Mouse (Mus musculus): ENCODE data around the gene Tmem129.
A peak's percentile ranks its signal among the peaks of the same experiment; 100 is the strongest.

Gene Tmem129

DNA sequence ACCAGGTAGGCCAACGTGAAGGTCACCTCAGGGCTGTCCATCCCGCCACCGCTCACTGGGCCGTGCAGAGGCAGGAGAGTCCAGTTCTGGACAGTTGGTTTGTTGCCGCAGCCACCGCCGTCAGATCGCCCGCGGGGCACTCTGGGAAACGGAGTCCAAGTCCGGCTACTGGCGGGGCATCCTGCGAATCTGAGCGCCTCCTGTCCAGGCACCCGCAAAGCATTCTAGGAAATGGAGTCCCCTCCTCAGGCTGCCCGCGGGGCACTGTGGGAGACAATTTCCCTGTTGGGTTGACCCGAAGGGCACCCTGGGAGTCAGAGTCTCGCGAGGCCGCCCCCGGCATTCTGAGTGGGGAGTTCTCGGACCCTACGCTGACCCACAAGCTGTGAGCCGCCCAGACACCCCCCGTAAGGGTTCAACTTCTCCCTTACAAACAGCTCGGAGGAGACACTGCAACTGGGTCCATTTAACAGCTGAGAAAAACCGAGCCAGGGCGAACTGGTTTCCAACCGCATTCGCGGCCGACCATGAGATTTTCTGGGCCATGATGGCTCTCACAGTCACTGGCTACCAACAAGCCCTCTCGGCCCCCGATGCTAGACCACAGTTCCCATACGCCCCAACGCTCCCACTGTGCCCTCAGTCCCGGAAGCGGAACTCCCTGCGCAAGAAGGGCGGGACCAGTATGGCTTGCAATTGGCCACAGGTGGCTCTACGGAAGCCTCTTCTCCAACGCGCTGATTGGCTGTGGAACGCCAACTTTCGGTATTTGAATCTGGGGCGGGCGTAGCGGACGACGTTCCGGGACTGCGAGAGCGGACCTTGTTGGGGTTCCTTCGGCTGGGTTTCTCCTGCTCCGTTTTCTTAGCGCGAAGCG lies at the start of gene Tmem129, which contains the start of gene Tacc3:
Gene Tmem129, minus strand, starts transcription at position 630 of the 877 bp plus-strand sequence.
Gene Tacc3, plus strand, starts transcription at position 342 of the 877 bp plus-strand sequence.
- peak; percentile 98 to 99 for DNase-seq (ENCODE audit: low spot score in 2 of 2)

DNA sequence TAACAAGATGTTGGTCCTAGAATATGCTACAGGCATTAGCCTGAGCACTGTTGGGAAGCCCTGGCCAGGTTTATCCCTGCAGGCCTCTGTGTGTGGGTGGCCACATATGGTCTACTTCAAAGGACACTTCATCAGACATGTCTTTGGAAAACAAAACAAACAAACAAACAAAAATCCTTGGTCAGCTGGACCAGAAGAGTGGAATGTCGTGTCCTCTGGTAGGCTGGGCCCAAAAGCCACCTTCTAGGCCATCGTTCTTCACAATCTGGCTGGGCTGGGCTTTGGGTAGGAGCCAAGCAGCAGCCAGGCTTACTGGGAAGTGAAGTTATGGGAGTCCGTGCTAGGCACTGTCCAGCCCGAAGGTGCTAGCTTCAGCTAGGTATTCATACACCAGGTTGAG lies 48.9 kb upstream of the Tmem129 start:
- DNase-seq (ENCODE audit: low spot score in 2 of 2): no peak

DNA sequence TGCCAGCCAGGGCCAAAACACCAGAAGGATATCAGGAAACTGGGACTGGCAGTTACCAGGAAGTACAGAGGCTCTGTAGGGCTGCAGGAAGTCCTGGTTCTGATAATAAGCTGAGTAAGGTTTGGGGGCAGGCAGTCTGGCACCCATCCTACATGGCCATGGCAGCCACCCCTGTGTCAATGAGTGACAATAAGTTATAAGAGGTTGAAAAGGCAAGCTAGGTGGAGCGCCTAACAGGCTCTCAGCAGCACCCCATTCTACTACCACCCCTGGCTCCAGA lies 48.1 kb upstream of the Tmem129 start:
- no peak for DNase-seq (ENCODE audit: low spot score in 2 of 2)

DNA sequence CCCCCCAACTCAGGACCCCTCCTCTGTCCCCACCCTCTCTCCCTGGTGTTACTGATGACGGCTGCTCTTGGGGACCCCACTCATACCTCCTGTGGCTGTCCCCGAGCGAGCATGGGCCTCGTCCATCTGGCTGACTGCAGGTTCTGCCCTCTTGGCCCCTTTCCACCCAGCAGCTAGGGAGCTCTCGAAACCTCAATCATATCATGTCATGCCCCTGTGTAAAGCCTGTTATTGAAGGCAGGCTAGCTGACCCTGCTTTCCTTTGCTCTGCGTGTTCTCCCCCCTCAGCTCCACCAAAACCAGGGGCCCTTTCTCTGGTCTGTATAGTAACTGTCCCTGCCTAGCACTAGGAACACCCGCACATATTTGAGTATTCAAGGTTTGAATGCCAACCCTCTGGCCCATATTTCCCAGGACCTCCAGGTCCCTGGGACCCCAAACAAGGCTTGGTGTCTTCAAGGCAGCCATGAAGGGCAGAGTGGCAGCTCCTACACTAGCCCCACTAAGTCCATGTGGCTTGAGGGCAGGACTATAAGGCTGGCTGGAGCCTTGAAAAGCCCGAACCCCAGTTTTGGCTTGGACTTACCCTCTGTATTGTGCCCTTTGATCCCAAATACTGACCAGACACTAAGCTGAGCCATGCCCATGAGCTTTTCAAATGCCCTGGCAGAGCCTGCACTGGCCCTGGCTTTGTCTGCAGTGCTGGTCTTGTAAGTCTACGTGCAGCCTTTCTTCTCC lies 47.6 kb upstream of the Tmem129 start:
- no peak for DNase-seq (ENCODE audit: low spot score in 2 of 2)

DNA sequence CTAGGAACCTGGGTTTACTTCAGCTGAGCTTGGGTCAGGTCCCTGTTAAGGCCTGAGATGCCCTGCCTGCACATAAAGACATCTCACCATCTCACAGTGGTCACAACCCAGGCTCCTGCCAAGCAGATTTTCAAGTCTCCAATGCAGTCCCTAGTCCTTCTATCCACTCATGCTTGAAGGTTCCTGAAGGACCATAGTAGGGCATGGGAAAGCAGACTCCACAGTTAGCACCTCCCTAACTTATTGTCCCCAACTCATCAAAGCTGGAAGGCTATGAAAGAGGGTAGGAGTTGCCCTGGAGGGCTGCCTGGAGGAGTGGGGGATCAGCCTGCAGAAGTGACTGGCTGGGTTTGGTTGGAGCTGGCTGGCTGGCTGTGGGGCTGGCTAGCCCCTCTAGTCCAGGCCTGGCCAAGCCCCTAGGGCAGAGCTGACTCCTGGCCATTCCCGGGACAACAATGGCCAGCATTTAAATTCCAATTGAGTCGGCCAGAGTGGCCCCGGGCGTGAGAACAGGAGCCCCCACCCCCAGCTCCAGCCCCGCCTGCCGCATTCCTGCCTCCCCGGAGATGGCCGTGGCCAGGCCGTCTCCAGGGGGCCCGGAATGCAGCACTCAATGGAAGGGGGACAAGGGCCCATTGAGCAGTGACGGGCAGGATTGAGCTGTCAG lies 46.9 kb upstream of the Tmem129 start:
- peak in 1 of 2 experiments; percentile 52 for DNase-seq (ENCODE audit: low spot score in 2 of 2)

DNA sequence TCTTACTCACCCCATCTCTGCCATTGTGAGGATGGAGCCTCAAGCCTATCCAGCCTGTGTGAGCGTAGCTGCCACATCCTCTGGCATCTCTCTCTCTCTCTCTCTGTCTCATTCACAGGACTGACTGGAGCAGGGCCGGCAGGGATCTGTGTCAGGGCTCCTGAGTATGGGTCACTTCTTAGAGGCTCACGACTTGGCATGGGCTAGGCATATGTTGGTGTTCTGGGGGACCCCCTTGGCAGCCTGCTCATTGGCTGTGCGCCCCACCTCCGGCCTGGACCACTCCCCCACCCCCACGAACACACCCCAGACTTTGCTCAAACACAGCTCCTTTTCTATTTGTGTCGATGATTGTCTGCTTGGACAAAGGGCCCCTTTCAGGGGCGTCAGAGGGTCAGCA lies 45.8 kb upstream of the Tmem129 start:
- no peak for DNase-seq (ENCODE audit: low spot score in 2 of 2)

DNA sequence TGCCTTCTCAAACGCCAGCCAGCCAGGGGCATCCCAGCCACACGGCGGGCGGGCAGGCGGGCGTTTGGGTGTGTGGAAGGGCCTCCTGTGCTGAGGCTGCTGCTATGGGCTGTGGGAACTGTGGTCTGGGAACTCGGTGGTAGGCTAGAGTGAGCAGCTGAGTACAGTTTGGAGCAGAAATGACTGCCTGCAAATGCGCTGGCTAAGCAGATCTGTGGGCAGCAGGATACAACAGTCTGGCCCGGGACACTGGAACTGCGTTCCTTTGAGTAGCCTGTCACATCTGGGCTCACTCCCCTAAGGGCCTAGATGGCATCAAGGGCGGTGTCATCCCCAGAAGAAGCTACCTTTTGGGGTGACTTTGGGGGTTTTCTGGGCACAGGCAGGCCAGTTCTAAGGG lies 43.6 kb upstream of the Tmem129 start:
- DNase-seq (ENCODE audit: low spot score in 2 of 2): no peak

DNA sequence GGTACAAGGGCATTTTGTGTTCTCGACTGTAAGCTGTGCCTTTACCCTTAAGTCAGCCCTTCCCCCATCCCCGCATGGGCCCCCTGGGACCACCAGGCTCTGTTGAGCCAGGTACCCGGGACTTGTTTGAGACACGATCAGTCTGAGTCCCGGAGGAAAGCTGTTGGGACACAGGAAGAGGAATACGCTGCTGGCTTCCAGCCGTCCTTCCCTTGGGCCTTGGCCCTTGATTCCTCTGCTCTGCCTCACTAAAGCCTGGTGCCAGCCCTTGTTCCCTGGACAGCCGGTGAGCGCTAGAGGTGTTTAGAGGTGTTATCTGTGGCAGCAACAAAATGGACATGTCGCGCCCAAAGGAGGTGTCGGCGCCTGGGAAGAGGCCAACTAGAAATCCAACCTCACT lies 41.8 kb upstream of the Tmem129 start:
- no peak for DNase-seq (ENCODE audit: low spot score in 2 of 2)

DNA sequence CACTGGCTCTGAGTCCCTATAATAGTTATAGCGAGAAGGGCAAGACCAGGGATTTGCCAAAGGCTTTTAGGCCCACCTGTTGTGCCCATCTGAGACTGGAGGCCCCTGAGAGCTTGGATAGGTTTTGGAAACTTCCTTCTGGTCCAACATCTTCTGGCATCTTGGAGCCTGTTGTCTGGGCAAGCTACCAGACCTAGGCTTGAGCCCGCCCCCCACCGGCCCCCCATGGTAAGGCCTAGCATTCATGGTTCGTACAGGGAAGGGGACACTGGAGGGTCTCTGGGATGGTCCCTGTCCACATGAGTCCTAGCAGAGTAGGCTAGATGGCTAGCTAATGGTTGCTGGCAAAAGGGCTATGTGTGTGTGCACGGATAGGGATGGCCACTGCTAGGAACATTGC lies 40.5 kb upstream of the Tmem129 start:
- DNase-seq (ENCODE audit: low spot score in 2 of 2): no peak

DNA sequence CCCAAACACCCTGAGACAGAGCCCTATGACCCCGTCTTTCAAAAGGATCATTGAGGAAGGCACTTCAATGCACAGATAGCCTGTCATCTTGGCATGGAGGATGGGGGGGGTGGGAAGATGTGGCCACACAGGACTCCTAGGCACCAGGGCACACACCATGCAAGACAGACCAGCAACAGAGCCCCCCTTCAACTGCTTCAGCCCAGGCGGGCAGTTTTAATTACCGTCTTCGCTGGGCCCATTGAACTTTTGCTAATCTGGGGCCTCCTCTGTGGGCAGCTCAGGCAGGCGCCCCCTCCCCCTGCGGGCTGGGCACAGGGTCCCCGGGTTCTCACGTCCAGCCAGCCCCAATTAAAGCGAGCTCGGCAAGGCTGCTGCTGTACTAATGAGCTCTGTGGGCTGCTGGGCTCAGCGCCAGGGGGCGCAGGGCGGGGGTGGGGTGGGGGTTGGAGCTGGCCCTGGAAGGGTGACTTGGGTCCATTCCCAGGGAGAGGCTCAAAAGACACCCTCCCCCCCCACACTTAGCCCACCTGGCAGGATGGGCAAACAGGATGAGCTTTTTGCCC lies 39.8 kb upstream of the Tmem129 start:
- DNase-seq (ENCODE audit: low spot score in 2 of 2): peak in 1 of 2 experiments; percentile 40

DNA sequence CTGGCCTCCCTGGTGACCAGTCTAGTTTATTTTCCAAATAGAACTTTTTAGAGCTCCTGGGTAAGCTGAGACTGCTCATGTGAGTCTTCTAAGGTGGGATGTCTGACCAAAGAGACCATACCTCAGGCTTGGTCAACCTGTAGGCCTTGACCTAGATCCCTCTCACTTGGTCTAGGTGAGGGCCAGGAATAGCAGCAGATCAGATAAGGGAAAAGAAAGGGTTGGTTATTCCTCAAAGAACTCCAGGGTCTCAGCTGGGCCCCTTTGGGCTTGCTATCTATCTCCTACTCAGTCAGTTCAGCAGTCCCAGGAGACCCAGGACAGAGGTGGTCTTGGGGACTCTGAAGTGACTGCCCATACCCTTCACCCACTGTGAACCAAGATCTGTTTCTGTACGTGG lies 39.3 kb upstream of the Tmem129 start:
- no peak for DNase-seq (ENCODE audit: low spot score in 2 of 2)

DNA sequence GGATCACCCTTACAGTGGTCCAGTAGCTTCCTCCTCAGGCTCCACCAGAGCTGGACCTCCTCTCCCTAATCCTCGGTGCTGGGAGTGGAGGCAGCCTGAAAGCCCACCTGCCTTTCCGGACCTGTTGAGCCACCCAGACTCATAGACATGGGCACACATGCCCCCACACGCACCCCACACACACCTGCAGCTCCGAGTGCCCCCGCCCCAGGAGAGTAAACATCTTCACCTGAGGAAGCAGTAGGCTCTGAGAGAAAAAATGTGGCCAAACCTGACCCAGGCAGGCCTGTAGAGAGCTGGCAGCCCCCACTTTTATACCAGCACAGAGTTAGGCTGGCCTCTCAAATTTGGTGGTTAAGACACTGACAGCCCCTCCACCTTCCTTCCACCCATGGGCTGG lies 38.2 kb upstream of the Tmem129 start:
- no peak for DNase-seq (ENCODE audit: low spot score in 2 of 2)

DNA sequence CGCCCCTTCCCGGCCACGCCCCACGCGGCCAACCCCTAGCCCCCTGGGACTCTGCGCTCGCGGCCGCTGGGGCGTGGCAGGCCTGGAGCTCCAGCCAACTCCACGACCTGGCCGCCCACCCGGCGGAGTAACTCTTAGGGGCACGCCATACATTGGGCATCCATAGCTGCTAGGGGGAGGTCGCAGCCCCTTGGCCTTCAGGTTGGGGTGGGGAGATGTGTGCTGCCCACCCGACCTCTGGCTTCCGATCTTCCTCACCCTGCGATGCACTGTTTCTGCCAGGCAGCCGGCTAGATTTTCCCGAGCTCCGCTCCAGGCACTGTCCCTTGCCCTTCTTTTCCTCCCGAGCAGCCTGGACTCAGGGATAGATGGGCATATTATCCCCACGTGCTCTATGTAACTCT lies 37.5 kb upstream of the Tmem129 start:
- no peak for DNase-seq (ENCODE audit: low spot score in 2 of 2)

DNA sequence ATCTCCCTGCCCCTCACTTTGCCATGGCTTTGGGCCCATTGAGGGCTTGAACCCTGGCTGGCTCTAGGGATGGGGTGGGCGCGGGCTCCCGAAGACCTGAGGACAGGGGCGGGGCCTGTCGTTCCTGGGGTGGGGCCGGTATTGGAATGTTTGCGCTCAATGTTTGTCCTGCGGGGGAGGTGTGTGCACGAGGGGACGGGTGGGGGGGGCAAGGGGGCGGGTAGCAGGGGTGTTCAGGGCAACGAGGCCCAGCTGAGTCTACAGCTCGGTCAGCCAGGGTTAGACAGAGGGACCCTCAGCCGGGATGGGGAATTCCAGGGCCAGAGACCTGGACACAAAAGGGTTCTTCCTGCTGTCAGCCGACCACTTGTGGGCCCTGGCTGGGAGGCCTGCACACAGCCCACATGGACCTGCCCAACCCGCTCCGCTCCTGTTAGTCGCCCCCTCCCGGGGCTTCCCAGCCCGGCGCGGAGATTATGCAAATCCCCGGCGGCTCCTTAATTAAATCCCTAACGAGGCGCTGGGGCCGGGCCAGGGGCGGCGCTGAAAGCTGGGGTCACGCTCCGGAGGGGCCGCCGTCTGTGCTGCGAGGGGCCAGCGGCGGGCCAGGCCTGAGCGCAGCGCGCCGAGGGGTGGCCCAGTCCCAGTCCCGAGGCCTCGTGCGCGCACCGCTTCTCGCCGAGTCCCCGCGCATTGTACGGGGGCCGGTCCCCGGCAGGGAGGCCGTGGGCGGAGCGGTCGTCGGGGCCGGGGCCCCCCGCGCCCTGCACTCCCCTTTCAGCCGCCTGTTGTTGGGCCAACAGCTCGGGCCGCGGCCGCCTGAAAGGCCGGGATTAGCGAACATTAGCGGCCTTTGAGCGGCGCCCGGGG lies 36.9 kb upstream of the Tmem129 start:
- peak in 1 of 2 experiments; percentile 63 for DNase-seq (ENCODE audit: low spot score in 2 of 2)

DNA sequence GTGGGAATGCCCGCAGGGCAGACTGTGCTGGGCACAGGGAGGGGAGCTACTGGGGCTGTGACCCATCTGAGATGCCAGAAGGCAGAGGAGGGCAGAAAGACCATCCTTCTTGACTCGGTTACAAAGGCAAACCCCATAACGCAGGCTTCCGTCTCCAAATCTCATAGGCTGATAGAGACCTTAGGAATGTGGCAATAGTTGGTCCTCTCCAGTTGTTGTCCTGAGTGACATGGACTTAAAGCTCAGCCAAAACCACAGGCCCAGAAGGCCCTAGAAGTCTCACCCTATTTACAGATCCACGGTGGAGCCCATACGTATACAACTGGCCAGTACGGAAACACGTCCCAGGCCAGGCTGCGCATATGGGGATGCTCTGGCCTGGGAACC lies 36.2 kb upstream of the Tmem129 start:
- no peak for DNase-seq (ENCODE audit: low spot score in 2 of 2)

DNA sequence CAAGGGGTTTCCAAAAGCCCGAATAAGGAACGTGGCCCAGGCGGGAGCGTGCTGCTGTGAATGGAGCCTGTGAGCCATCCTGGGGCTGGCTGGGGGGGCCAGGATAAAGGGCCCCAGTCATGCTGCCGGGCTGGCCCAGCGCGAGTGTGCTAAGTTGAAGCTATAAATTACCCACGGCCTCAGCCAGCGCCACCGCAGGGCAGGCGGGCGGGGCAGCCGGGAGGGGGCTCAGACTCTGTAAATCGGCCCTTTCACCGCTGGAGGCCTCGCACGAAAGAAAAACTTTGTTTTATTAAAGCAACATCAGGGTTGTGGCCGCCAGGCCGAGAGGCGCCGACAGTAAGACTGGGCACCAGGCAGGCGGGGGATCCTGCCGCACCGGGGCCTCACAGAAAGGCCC lies 34.2 kb upstream of the Tmem129 start:
- DNase-seq (ENCODE audit: low spot score in 2 of 2): no peak

DNA sequence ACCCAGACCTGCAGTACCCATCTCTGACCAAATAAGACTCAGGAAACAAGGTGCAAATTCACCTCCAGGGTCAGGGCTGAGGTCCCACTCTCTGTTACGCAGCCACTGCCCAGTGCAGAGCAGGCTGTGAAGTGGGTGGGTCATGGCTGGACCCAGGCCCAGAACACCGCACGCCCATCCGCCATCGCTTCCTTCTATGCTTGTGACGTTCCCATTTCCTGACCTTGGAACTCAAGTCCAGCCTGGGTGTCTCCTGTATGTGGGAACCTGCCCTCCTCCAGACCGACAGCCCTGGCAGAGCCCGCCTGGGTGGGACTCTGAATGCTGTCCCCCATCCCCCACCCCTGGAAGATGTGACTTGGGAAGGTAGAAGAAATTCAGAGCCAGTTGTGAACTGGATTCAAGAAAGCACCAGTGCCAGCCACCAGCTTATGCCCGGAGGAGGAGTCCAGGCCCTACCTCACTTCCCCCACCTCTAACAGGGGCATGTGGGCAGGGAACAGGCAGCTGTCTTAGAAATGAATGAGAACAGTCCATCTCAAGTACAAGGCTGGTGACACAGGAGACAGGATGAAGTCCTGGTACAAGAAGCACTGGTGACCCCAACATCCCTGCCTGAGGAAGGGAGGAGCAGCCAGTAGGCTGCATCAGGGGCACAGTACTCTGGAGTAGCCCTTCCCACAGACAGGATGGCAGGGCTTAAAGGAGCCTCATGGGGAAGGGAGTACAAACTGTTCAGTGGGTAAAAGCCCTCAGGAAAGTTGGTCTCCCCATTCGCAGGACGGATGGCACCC lies 31.8 kb upstream of the Tmem129 start:
- DNase-seq (ENCODE audit: low spot score in 2 of 2): no peak

DNA sequence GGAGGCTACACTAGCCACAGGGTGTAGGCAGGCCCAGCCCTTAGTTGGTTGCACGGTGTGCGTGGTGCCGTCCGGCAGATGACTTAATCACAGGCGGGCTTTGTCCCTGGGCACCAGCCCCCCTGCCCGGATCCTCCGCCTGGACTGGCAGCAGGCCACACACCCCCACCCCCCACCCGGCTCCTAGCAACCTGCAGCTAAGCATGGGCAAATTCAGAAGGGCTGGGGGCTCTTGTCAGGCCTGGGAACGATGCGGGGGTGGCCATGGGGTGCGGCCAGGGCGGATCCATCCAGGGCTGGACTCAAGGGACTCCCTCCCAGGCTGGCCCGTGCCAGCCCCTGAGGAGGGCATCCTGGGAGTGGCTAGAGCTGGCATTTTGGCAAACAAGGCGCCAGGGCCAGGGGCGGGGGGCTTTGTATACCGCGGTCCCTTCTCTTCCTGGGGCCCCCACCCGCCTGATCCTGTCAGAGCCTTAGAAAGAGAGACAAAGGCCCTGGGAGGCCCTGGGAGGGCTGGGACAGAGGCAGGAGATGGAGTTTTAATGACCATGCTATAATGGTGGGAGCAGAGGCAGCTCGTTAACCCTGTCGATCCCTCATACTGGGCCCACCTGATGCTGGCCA lies 31.1 kb upstream of the Tmem129 start:
- no peak for DNase-seq (ENCODE audit: low spot score in 2 of 2)

DNA sequence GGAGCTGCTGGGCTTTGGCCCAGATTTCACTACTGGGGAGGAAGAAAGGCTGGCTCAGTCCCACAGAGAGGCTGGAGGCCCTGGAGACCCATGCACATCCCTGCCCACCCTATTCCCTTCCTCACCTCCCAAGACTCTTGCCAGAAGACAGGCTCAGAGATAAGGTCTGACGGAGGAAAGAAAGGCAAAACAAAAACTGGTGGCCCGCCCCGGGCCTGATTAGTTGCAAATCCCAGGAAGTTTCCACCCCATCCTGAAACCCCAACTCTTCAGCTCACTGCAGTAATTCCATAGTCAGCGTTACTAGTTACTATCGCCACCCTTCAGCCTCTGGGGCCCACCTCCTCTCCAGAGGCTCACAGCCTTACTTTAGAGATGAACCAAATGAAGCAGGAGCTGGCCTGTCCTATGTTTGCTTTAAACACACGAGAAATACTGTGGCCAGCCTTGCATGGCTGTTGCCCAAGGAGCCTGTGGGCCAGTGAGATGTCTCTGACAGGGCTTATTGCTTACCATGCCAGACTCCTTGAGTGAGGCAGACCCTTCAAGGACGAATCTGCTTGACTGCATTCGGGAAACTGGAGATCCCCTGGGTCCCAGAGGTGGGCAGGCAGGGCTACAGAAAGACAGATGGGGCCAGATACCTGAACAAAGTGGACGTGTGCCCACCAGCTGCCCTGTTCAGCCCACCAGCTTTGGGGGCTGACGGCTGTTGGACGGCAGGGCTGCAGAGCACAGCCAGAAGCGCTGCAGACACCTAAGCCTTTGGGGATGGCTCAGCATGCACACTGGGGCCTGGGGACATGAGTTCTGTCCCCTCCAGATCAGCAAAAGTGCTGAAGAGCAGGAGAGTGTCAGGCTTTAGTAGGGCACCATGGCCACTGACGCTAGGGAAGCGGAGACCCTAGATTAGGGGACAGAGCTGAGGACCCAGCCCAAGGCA lies 30.3 kb upstream of the Tmem129 start:
- no peak for DNase-seq (ENCODE audit: low spot score in 2 of 2)
